Mouse (Mus musculus) neural tube, embryonic 13.5 days (tissue): Measurements from ENCODE around the gene Gm45140. TPM values are rescaled to one million over a fixed set of nuclear protein-coding genes. Genes with fewer than 3 reads are reported as not detected.

Experiments
- ATAC-seq: fragments of 200-750 bp; cut with Nextera tagmentation; 2 replicates; pipeline ENCODE4 v1.8.0; 2017; ENCODE audit warnings: low read depth, mild to moderate bottlenecking, moderate TSS enrichment, moderate library complexity
- H3K27ac ChIP-seq: fragments of 300-500 bp; sonication (generic); replicated peaks from 2 replicates; pipeline ENCODE4 v1.5.1; 2015; ENCODE audit warnings: moderate library complexity, mild to moderate bottlenecking, inconsistent platforms
- H3K27me3 ChIP-seq: fragments of 300-500 bp; sonication (generic); 2 replicates; pipeline ENCODE4 v1.6.1; 2015; ENCODE audit warnings: mild to moderate bottlenecking, inconsistent platforms
- H3K36me3 ChIP-seq: fragments of 300-500 bp; sonication (generic); 2 replicates; pipeline ENCODE4 v1.6.1; 2015; ENCODE audit warnings: mild to moderate bottlenecking, inconsistent platforms
- H3K4me1 ChIP-seq: fragments of 300-500 bp; sonication (generic); replicated peaks from 2 replicates; pipeline ENCODE4 v1.6.1; 2015; ENCODE audit warnings: inconsistent platforms
- H3K4me2 ChIP-seq: fragments of 300-500 bp; sonication (generic); 2 replicates; pipeline ENCODE4 v1.6.1; 2015; ENCODE audit warnings: inconsistent platforms, mild to moderate bottlenecking, moderate library complexity
- H3K4me3 ChIP-seq: fragments of 300-500 bp; sonication (generic); 2 replicates; pipeline ENCODE4 v1.5.1; 2015; ENCODE audit warnings: mild to moderate bottlenecking, inconsistent platforms
- H3K9ac ChIP-seq: fragments of 300-500 bp; sonication (generic); 2 replicates; pipeline ENCODE4 v1.6.1; 2015; ENCODE audit warnings: moderate library complexity, mild to moderate bottlenecking, inconsistent platforms
- H3K9me3 ChIP-seq: fragments of 300-500 bp; sonication (generic); 2 replicates; pipeline ENCODE4 v1.6.1; 2016; ENCODE audit warnings: inconsistent platforms
- WGBS: fragments of 180-500 bp; shearing (Covaris S2); methylation state at CpG from one replicate; pipeline ENCODE4 v1.1.7; 2015; 5-methylcytosine and 5-hydroxymethylcytosine counted together
- polyA plus RNA-seq: library from polyadenylated mRNA; unstranded; fragments of >200 nt; fragmentation: Nextera tagmentation; extraction: Ambion mirVana; gene quantifications from 2 replicates; pipeline ENCODE4 v1.2.1, GENCODE M21; 2015

The Gm45140 gene
- polyA plus RNA-seq, 1 experiment from 2014 or later = 4.5 TPM

GRCm38 (mm10) chr6:87742804-87743203 is 92.8 kb downstream of the Gm45140 start:
- no peak overlapping the region for H3K4me2 ChIP-seq
- WGBS = 92% methylated on average over 5 of the region's 5 CpGs
- H3K4me1 ChIP-seq = peaks cover 9% of the 10 kb centered on the region
- no peaks in the 10 kb centered on the region for H3K36me3 ChIP-seq
- no peak for ATAC-seq
- no peak overlapping the region for H3K9ac ChIP-seq
- no peak overlapping the region for H3K27ac ChIP-seq
- H3K27me3 ChIP-seq = no peaks in the 10 kb centered on the region
- no peaks in the 10 kb centered on the region for H3K9me3 ChIP-seq
- no peak overlapping the region for H3K4me3 ChIP-seq

GRCm38 (mm10) chr6:87741978-87742377 is 93.6 kb downstream of the Gm45140 start:
- Histone ChIP-seq H3K27me3 (no peaks in the 10 kb centered on the region), H3K4me2 (no peak overlapping the region), H3K4me1 (peaks cover 14% of the 10 kb centered on the region), H3K9me3 (no peaks in the 10 kb centered on the region), H3K27ac (no peak overlapping the region), H3K9ac (no peak overlapping the region), H3K36me3 (no peaks in the 10 kb centered on the region), H3K4me3 (no peak overlapping the region)
- 93% methylated on average over 8 of the region's 8 CpGs for WGBS
- ATAC-seq = no peak

- ATAC-seq = no peak
- no peak overlapping the region for H3K9ac ChIP-seq
These were observed 95.1 kb downstream of the Gm45140 start for GRCm38 (mm10) chr6:87740496-87740895.

GRCm38 (mm10) chr6:87739898-87740297 is 95.7 kb downstream of the Gm45140 start:
- Histone ChIP-seq H3K36me3 (no peaks in the 10 kb centered on the region), H3K27ac (no peak overlapping the region), H3K4me2 (no peak overlapping the region), H3K27me3 (no peaks in the 10 kb centered on the region), H3K9ac (no peak overlapping the region), H3K9me3 (no peaks in the 10 kb centered on the region), H3K4me1 (peaks cover 14% of the 10 kb centered on the region), H3K4me3 (no peak overlapping the region)
- WGBS = 68% methylated on average over 6 of the region's 6 CpGs
- no peak for ATAC-seq

More at GRCm38 (mm10) chr6:87740496-87740895, 95.1 kb downstream of the Gm45140 start:
- Histone ChIP-seq H3K27me3 (no peaks in the 10 kb centered on the region), H3K4me1 (peaks cover 14% of the 10 kb centered on the region), H3K36me3 (no peaks in the 10 kb centered on the region), H3K4me2 (no peak overlapping the region), H3K4me3 (no peak overlapping the region), H3K27ac (no peak overlapping the region), H3K9me3 (no peaks in the 10 kb centered on the region)

Other genes starting within 250 kb of the Gm45140 start
- 5.3 and 5.7 TPM in 2 replicates for gene Prokr1, start 245.1 kb downstream of the Gm45140 start, polyA plus RNA-seq
- 8.9 and 12.3 TPM in 2 replicates for gene Aplf, start 163.6 kb downstream of the Gm45140 start, polyA plus RNA-seq
- gene Efcc1, start 104.9 kb downstream of the Gm45140 start, polyA plus RNA-seq = 4.3 TPM in 2 replicates
- gene Gp9, start 57.7 kb downstream of the Gm45140 start, polyA plus RNA-seq = 0.94 and 1.1 TPM in 2 replicates
- 8.8 and 9.2 TPM in 2 replicates for gene Rab43, start 23.6 kb downstream of the Gm45140 start, polyA plus RNA-seq
- gene Isy1, start 3.0 kb upstream of the Gm45140 start, polyA plus RNA-seq = 28.9 and 31.0 TPM in 2 replicates
- gene Cnbp, start 15.3 kb upstream of the Gm45140 start, polyA plus RNA-seq = 571 and 620 TPM in 2 replicates
- 166 and 172 TPM in 2 replicates for gene Copg1, start 52.0 kb upstream of the Gm45140 start, polyA plus RNA-seq
- gene Hmces, start 78.1 kb upstream of the Gm45140 start, polyA plus RNA-seq = 34.1 and 34.9 TPM in 2 replicates
- gene H1fx, start 145.8 kb upstream of the Gm45140 start, polyA plus RNA-seq = 31.1 and 43.6 TPM in 2 replicates
- gene Rab7, start 209.5 kb upstream of the Gm45140 start, polyA plus RNA-seq = 324 and 327 TPM in 2 replicates
- gene Rpn1, start 248.7 kb upstream of the Gm45140 start, polyA plus RNA-seq = 286 and 299 TPM in 2 replicates